Mouse (Mus musculus) thymus, adult 2 months (tissue): ENCODE measurements around the gene Mecom. TPM values are rescaled to one million over a fixed set of nuclear protein-coding genes. Genes with fewer than 3 reads are reported as not detected.

ENCODE experiments used
- DNase-seq: peaks from one replicate; pipeline ENCODE4 v3.0.0; 2021
- H3K27ac ChIP-seq: fragments of 200-500 bp; 2 replicates; pipeline ENCODE4 v1.5.1; 2012; ENCODE audit warnings: low read length, control low read depth; ENCODE audit not compliant: control insufficient read depth, insufficient read depth
- H3K27me3 ChIP-seq: fragments of 200-500 bp; 2 replicates; pipeline ENCODE4 v1.6.1; 2012; ENCODE audit warnings: mild to moderate bottlenecking, low read length, moderate library complexity, mixed read lengths; ENCODE audit not compliant: control insufficient read depth, insufficient read depth
- H3K36me3 ChIP-seq: fragments of 200-500 bp; 2 replicates; pipeline ENCODE4 v1.6.1; 2012; ENCODE audit warnings: mild to moderate bottlenecking, low read length, moderate library complexity; ENCODE audit not compliant: control insufficient read depth, insufficient read depth
- H3K4me1 ChIP-seq: fragments of 200-500 bp; replicated peaks from 2 replicates; pipeline ENCODE4 v1.6.1; 2012; ENCODE audit warnings: low read length; ENCODE audit not compliant: control insufficient read depth, insufficient read depth
- H3K4me3 ChIP-seq: fragments of 200-500 bp; 2 replicates; pipeline ENCODE4 v1.5.1; 2012; ENCODE audit warnings: mild to moderate bottlenecking, low read length, control low read depth, moderate library complexity; ENCODE audit not compliant: control insufficient read depth, insufficient read depth
- CTCF ChIP-seq: fragments of 200-500 bp; IDR thresholded peaks from 2 replicates; pipeline ENCODE4 v1.5.1; 2012; ENCODE audit warnings: mild to moderate bottlenecking, control low read depth, low read length, moderate library complexity, borderline replicate concordance; ENCODE audit not compliant: control insufficient read depth, poor library complexity, insufficient read depth; ENCODE audit errors: extremely low read depth
- POLR2A ChIP-seq: fragments of 200-500 bp; IDR thresholded peaks from 2 replicates; pipeline ENCODE4 v1.6.1; 2012; ENCODE audit warnings: mild to moderate bottlenecking, low read length, control low read depth, moderate library complexity; ENCODE audit not compliant: control insufficient read depth, poor library complexity, insufficient read depth; ENCODE audit errors: extremely low read depth
- WGBS: fragments of 180-500 bp; shearing (Covaris S2); methylation state at CpG from one replicate; pipeline ENCODE4 v1.1.7; 2018; 5-methylcytosine and 5-hydroxymethylcytosine counted together
- polyA plus RNA-seq: library from polyadenylated mRNA; depleted of rRNA; stranded (reverse); fragments of >200 nt; gene quantifications from 2 replicates; pipeline ENCODE4 v1.2.3, GENCODE M21; 2012

The Mecom gene
- polyA plus RNA-seq, 1 experiment, result 0.92 TPM

GRCm38 (mm10) chr3:30513314-30513997, 34.4 kb downstream of the Mecom start:
- no peak overlapping the region for H3K27ac ChIP-seq
- H3K27me3 ChIP-seq, result peaks cover 22% of the 10 kb centered on the region
- TF ChIP-seq POLR2A (no peak), CTCF (no peak)
- 29% methylated on average over 16 of the region's 16 CpGs for WGBS
- no peaks in the 10 kb centered on the region for H3K36me3 ChIP-seq
- no peak overlapping the region for H3K4me3 ChIP-seq
- no peaks in the 10 kb centered on the region for H3K4me1 ChIP-seq
- DNase-seq, result no peak

GRCm38 (mm10) chr3:30512459-30513030, 35.3 kb downstream of the Mecom start:
- no peak for DNase-seq

GRCm38 (mm10) chr3:30511796-30512195, 36.0 kb downstream of the Mecom start:
- Histone ChIP-seq H3K27me3 (peaks cover 32% of the 10 kb centered on the region), H3K4me1 (peaks cover 8% of the 10 kb centered on the region), H3K4me3 (no peak overlapping the region), H3K27ac (no peak overlapping the region), H3K36me3 (no peaks in the 10 kb centered on the region)
- WGBS, result 59% methylated on average over 7 of the region's 7 CpGs
- DNase-seq, result no peak
- TF ChIP-seq CTCF, result no peak
- no peak for TF ChIP-seq POLR2A

More at GRCm38 (mm10) chr3:30512459-30513030, 35.3 kb downstream of the Mecom start:
- Histone ChIP-seq H3K27me3 (peaks cover 29% of the 10 kb centered on the region), H3K27ac (no peak overlapping the region), H3K4me3 (no peak overlapping the region), H3K4me1 (peaks cover 7% of the 10 kb centered on the region), H3K36me3 (no peaks in the 10 kb centered on the region)
- 38% methylated on average over 12 of the region's 12 CpGs for WGBS
- TF ChIP-seq POLR2A, result no peak
- no peak for TF ChIP-seq CTCF

- H3K27ac ChIP-seq, result no peak overlapping the region
- WGBS, result 71% methylated on average over 4 of the region's 4 CpGs
- TF ChIP-seq CTCF, result no peak
- TF ChIP-seq POLR2A, result no peak
- H3K4me1 ChIP-seq, result peaks cover 8% of the 10 kb centered on the region
- no peak overlapping the region for H3K4me3 ChIP-seq
- DNase-seq, result no peak
- H3K36me3 ChIP-seq, result no peaks in the 10 kb centered on the region
- H3K27me3 ChIP-seq, result peaks cover 35% of the 10 kb centered on the region
These were observed 36.7 kb downstream of the Mecom start for GRCm38 (mm10) chr3:30511062-30511640.

- Histone ChIP-seq H3K27me3 (peaks cover 37% of the 10 kb centered on the region), H3K4me3 (no peak overlapping the region), H3K4me1 (peaks cover 8% of the 10 kb centered on the region), H3K36me3 (no peaks in the 10 kb centered on the region), H3K27ac (no peak overlapping the region)
- WGBS, result 78% methylated on average over 8 of the region's 8 CpGs
- DNase-seq, result no peak
- TF ChIP-seq CTCF, result no peak
- TF ChIP-seq POLR2A, result no peak
These were observed 37.2 kb downstream of the Mecom start for GRCm38 (mm10) chr3:30510646-30511045.

- Histone ChIP-seq H3K27ac (no peak overlapping the region), H3K36me3 (no peaks in the 10 kb centered on the region), H3K4me1 (peaks cover 8% of the 10 kb centered on the region), H3K27me3 (peaks cover 36% of the 10 kb centered on the region), H3K4me3 (no peak overlapping the region)
- no peak for DNase-seq
- TF ChIP-seq POLR2A, result no peak
- TF ChIP-seq CTCF, result no peak
- 12% methylated on average over 16 of the region's 16 CpGs for WGBS
These were observed 37.7 kb downstream of the Mecom start for GRCm38 (mm10) chr3:30510105-30510504.
